Mouse (Mus musculus) lung, postnatal 0 days (tissue): ENCODE data around the gene Dynlrb1. TPM values are rescaled to one million over a fixed set of nuclear protein-coding genes. Genes with fewer than 3 reads are reported as not detected.

ENCODE experiments used
- ATAC-seq: fragments of 200-750 bp; cut with Nextera tagmentation; 2 replicates; pipeline ENCODE4 v1.8.0; 2017; ENCODE audit warnings: moderate library complexity
- DNase-seq: peaks from one replicate; pipeline ENCODE4 v3.0.0-alpha.2; 2016; ENCODE audit warnings: low spot score
- H3K27ac ChIP-seq: fragments of 300-500 bp; sonication (generic); 2 replicates; pipeline ENCODE4 v1.5.1; 2014; ENCODE audit warnings: antibody characterized with exemption, mild to moderate bottlenecking, low read length, mixed read lengths
- H3K27me3 ChIP-seq: fragments of 300-500 bp; sonication (generic); replicated peaks from 2 replicates; pipeline ENCODE4 v1.6.1; 2014; ENCODE audit warnings: low read length, mixed read lengths; ENCODE audit not compliant: insufficient read depth
- H3K36me3 ChIP-seq: fragments of 300-500 bp; sonication (generic); 2 replicates; pipeline ENCODE4 v1.6.1; 2014; ENCODE audit warnings: low read length, mixed read lengths; ENCODE audit not compliant: insufficient read depth
- H3K4me1 ChIP-seq: fragments of 300-500 bp; sonication (generic); 2 replicates; pipeline ENCODE4 v1.6.1; 2014; ENCODE audit warnings: antibody characterized with exemption, low read depth, low read length, mixed read lengths; ENCODE audit not compliant: insufficient read depth
- H3K4me2 ChIP-seq: fragments of 300-500 bp; sonication (generic); replicated peaks from 2 replicates; pipeline ENCODE4 v1.6.1; 2014; ENCODE audit warnings: low read depth, mild to moderate bottlenecking, low read length, moderate library complexity, mixed read lengths
- H3K4me3 ChIP-seq: fragments of 300-500 bp; sonication (generic); 2 replicates; pipeline ENCODE4 v1.5.1; 2014; ENCODE audit warnings: low read depth, low read length
- H3K9ac ChIP-seq: fragments of 300-500 bp; sonication (generic); replicated peaks from 2 replicates; pipeline ENCODE4 v1.6.1; 2014; ENCODE audit warnings: low read depth, mild to moderate bottlenecking
- H3K9me3 ChIP-seq: fragments of 300-500 bp; sonication (generic); 2 replicates; pipeline ENCODE4 v1.6.1; 2016; ENCODE audit warnings: low read length, mixed read lengths
- CTCF ChIP-seq: IDR thresholded peaks from 2 replicates; pipeline ENCODE4 v1.5.1; 2016; ENCODE audit warnings: antibody characterized with exemption, mild to moderate bottlenecking
- EP300 ChIP-seq: IDR thresholded peaks from 2 replicates; pipeline ENCODE4 v1.6.1; 2016; ENCODE audit warnings: antibody characterized with exemption, mild to moderate bottlenecking, control low read depth
- whole genome bisulfite sequencing: fragments of 180-500 bp; shearing (Covaris S2); extraction: QIAGEN DNeasy Blood & Tissue Kit; methylation state at CpG from one replicate; pipeline ENCODE4 v1.1.7; 2014; 5-methylcytosine and 5-hydroxymethylcytosine counted together
- polyA plus RNA-seq: library from polyadenylated mRNA; unstranded; fragments of >200 nt; fragmentation: Nextera tagmentation; extraction: Ambion mirVana; gene quantifications from 2 replicates; pipeline ENCODE4 v1.2.1, GENCODE M21; 2015

Gene Dynlrb1
- polyA plus RNA-seq, 1 experiment from 2014 or later: 332 TPM

- H3K36me3 ChIP-seq: peaks cover 12% of the 10 kb centered on the region
- no peak overlapping the region for H3K27ac ChIP-seq
- no peak overlapping the region for H3K4me2 ChIP-seq
- H3K27me3 ChIP-seq: no peaks in the 10 kb centered on the region
- peak; percentile 41 for DNase-seq
- H3K4me1 ChIP-seq: peaks cover 9% of the 10 kb centered on the region
- H3K9ac ChIP-seq: no peak overlapping the region
- no peaks in the 10 kb centered on the region for H3K9me3 ChIP-seq
- H3K4me3 ChIP-seq: no peak overlapping the region
- ATAC-seq: no peak
- TF ChIP-seq EP300 (no peak), CTCF (peak; percentile 63)
- WGBS: 68% methylated on average over 4 of the region's 4 CpGs
Measured at GRCm38 (mm10) chr2:155240915-155241314, 4.6 kb downstream of the Dynlrb1 start.

- ATAC-seq (peak; percentile 87), DNase-seq (peak; percentile 60)
- no peak for TF ChIP-seq EP300
- no peak for TF ChIP-seq CTCF
- Histone ChIP-seq H3K27me3 (no peaks in the 10 kb centered on the region), H3K9me3 (no peaks in the 10 kb centered on the region), H3K4me1 (peaks cover 7% of the 10 kb centered on the region), H3K27ac (peak overlapping the region; percentile 14; the same call in 1 of the 2 replicates), H3K4me3 (no peak overlapping the region), H3K4me2 (no peak overlapping the region), H3K9ac (no peak overlapping the region), H3K36me3 (peaks cover 12% of the 10 kb centered on the region)
- WGBS: 65% methylated on average over 7 of the region's 7 CpGs
Measured at GRCm38 (mm10) chr2:155242296-155242855, 6.0 kb downstream of the Dynlrb1 start.

GRCm38 (mm10) chr2:155246231-155246630, 9.9 kb downstream of the Dynlrb1 start:
- Histone ChIP-seq H3K9ac (no peak overlapping the region), H3K4me3 (no peak overlapping the region), H3K36me3 (peaks cover 40% of the 10 kb centered on the region), H3K27ac (no peak overlapping the region), H3K9me3 (no peaks in the 10 kb centered on the region), H3K27me3 (no peaks in the 10 kb centered on the region), H3K4me2 (no peak overlapping the region), H3K4me1 (no peaks in the 10 kb centered on the region)
- 77% methylated on average over 4 of the region's 4 CpGs for WGBS
- no peak for DNase-seq
- TF ChIP-seq EP300 (no peak), CTCF (no peak)
- no peak for ATAC-seq

GRCm38 (mm10) chr2:155248206-155248605, 11.9 kb downstream of the Dynlrb1 start:
- Histone ChIP-seq H3K27me3 (no peaks in the 10 kb centered on the region), H3K36me3 (peaks cover 43% of the 10 kb centered on the region), H3K27ac (no peak overlapping the region), H3K4me2 (no peak overlapping the region), H3K9me3 (no peaks in the 10 kb centered on the region), H3K4me1 (no peaks in the 10 kb centered on the region), H3K4me3 (no peak overlapping the region), H3K9ac (no peak overlapping the region)
- WGBS: 90% methylated on average over 1 of the region's 1 CpGs
- TF ChIP-seq EP300 (no peak), CTCF (no peak)
- DNase-seq: no peak
- peak; percentile 28; the same call in 1 of the 2 replicates for ATAC-seq

- Histone ChIP-seq H3K9ac (no peak overlapping the region), H3K4me2 (no peak overlapping the region), H3K4me3 (no peak overlapping the region), H3K27me3 (no peaks in the 10 kb centered on the region), H3K27ac (no peak overlapping the region), H3K4me1 (no peaks in the 10 kb centered on the region), H3K9me3 (no peaks in the 10 kb centered on the region), H3K36me3 (peaks cover 42% of the 10 kb centered on the region)
- TF ChIP-seq EP300: no peak
- TF ChIP-seq CTCF: peak; percentile 36
- WGBS: 85% methylated on average over 2 of the region's 2 CpGs
- DNase-seq (no peak), ATAC-seq (no peak)
Measured at GRCm38 (mm10) chr2:155248718-155249117, 12.4 kb downstream of the Dynlrb1 start.

- TF ChIP-seq CTCF (no peak), EP300 (no peak)
- Histone ChIP-seq H3K9ac (no peak overlapping the region), H3K27me3 (no peaks in the 10 kb centered on the region), H3K4me3 (no peak overlapping the region), H3K9me3 (no peaks in the 10 kb centered on the region), H3K4me2 (no peak overlapping the region), H3K27ac (no peak overlapping the region), H3K4me1 (no peaks in the 10 kb centered on the region), H3K36me3 (peaks cover 35% of the 10 kb centered on the region)
- DNase-seq: no peak
- 90% methylated on average over 5 of the region's 5 CpGs for WGBS
- no peak for ATAC-seq
Measured at GRCm38 (mm10) chr2:155249588-155249987, 13.3 kb downstream of the Dynlrb1 start.

- DNase-seq (no peak), ATAC-seq (no peak)
- TF ChIP-seq EP300 (no peak), CTCF (no peak)
- H3K4me2 ChIP-seq: no peak overlapping the region
- no peaks in the 10 kb centered on the region for H3K36me3 ChIP-seq
- H3K27ac ChIP-seq: no peak overlapping the region
- H3K4me1 ChIP-seq: no peaks in the 10 kb centered on the region
- no peak overlapping the region for H3K9ac ChIP-seq
- H3K27me3 ChIP-seq: no peaks in the 10 kb centered on the region
- H3K4me3 ChIP-seq: no peak overlapping the region
- no peaks in the 10 kb centered on the region for H3K9me3 ChIP-seq
- WGBS: 88% methylated on average over 6 of the region's 6 CpGs
Measured at GRCm38 (mm10) chr2:155265526-155265925, 29.2 kb downstream of the Dynlrb1 start.
